Mouse (Mus musculus) WW6 (cell line): ENCODE results near the gene Gal3st2c.
A peak's percentile ranks its signal among the peaks of the same experiment; 100 is the strongest.
"Not testable (repeated sequence)": the region's sequence is repeated elsewhere in the genome, so short reads cannot be mapped to it uniquely, and the experiment has no call there.

Source experiments
- DNase-seq: peaks from one replicate; pipeline ENCODE4 v3.0.0-alpha.2; 2013; ENCODE audit warnings: low read depth, low spot score

Gal3st2c gene

GRCm38 (mm10) chr1:93990209-93990608 lies at the start of gene Gal3st2c:
TSS of gene Gal3st2c (plus strand) at chr1:93990509.
- not testable (repeated sequence) for DNase-seq

- DNase-seq, result not testable (repeated sequence)
Observed at GRCm38 (mm10) chr1:93949087-93949486, 41.2 kb upstream of the Gal3st2c start.

GRCm38 (mm10) chr1:93966489-93966888 lies 23.8 kb upstream of the Gal3st2c start:
- DNase-seq, result not testable (repeated sequence)

GRCm38 (mm10) chr1:93970380-93970779 lies 19.9 kb upstream of the Gal3st2c start:
- not testable (repeated sequence) for DNase-seq

- DNase-seq, result not testable (repeated sequence)
Observed at GRCm38 (mm10) chr1:93970797-93971196, 19.5 kb upstream of the Gal3st2c start.

- DNase-seq, result not testable (repeated sequence)
Observed at GRCm38 (mm10) chr1:93975764-93976163, 14.5 kb upstream of the Gal3st2c start.

- not testable (repeated sequence) for DNase-seq
Observed at GRCm38 (mm10) chr1:93978287-93978686, 12.0 kb upstream of the Gal3st2c start.

- DNase-seq, result not testable (repeated sequence)
Observed at GRCm38 (mm10) chr1:93980932-93981331, 9.4 kb upstream of the Gal3st2c start.

GRCm38 (mm10) chr1:93986167-93986566 lies 4.1 kb upstream of the Gal3st2c start:
- no peak for DNase-seq

GRCm38 (mm10) chr1:93988786-93989185 lies 1.5 kb upstream of the Gal3st2c start:
- DNase-seq, result no peak

- DNase-seq, result not testable (repeated sequence)
Observed at GRCm38 (mm10) chr1:93991068-93991467, 759 bp downstream of the Gal3st2c start.

- not testable (repeated sequence) for DNase-seq
Observed at GRCm38 (mm10) chr1:93991491-93991890, 1.2 kb downstream of the Gal3st2c start.

- no peak for DNase-seq
Observed at GRCm38 (mm10) chr1:94001023-94001422, 10.7 kb downstream of the Gal3st2c start.

- not testable (repeated sequence) for DNase-seq
Observed at GRCm38 (mm10) chr1:94005954-94006506, 15.7 kb downstream of the Gal3st2c start.

- DNase-seq, result not testable (repeated sequence)
Observed at GRCm38 (mm10) chr1:94008826-94009225, 18.5 kb downstream of the Gal3st2c start.

- no peak for DNase-seq
Observed at GRCm38 (mm10) chr1:94011643-94012042, 21.3 kb downstream of the Gal3st2c start.

- DNase-seq, result no peak
Observed at GRCm38 (mm10) chr1:94020151-94020550, 29.8 kb downstream of the Gal3st2c start, which contains the start of gene Neu4. TSS of gene Neu4 (plus strand) at chr1:94020451.

GRCm38 (mm10) chr1:94027506-94028108 lies 37.3 kb downstream of the Gal3st2c start:
- no peak for DNase-seq

GRCm38 (mm10) chr1:94028741-94029140 lies 38.4 kb downstream of the Gal3st2c start:
- no peak for DNase-seq

GRCm38 (mm10) chr1:94033075-94033602 lies 42.8 kb downstream of the Gal3st2c start:
- DNase-seq, result no peak

GRCm38 (mm10) chr1:94034984-94035743 lies 44.9 kb downstream of the Gal3st2c start:
- DNase-seq, result peak; percentile 67

GRCm38 (mm10) chr1:94040391-94040790 lies 50.1 kb downstream of the Gal3st2c start:
- DNase-seq, result no peak
